Mouse (Mus musculus) cerebellum, postnatal 25 days (tissue): ENCODE data around the gene Ceacam15.
"Not testable (repeated sequence)": the region's sequence is repeated elsewhere in the genome, so short reads cannot be mapped to it uniquely, and the experiment has no call there.

Experiments used
- DNase-seq, 2 experiments: peaks; one replicate each; pipeline ENCODE4 v3.0.0; 2021; ENCODE audit warnings: mixed read lengths in 2 of 2

The Ceacam15 gene

GRCm38 (mm10) chr7:16675605-16676004 lies at the start of gene Ceacam15:
Gene Ceacam15 (minus strand): TSS chr7:16675705.
- DNase-seq: no peak

GRCm38 (mm10) chr7:16722490-16722889 lies 47.0 kb upstream of the Ceacam15 start:
- not testable (repeated sequence) for DNase-seq

GRCm38 (mm10) chr7:16721629-16722028 lies 46.1 kb upstream of the Ceacam15 start, which contains the start of gene Ceacam9:
Gene Ceacam9 (plus strand): TSS chr7:16721929.
- DNase-seq: no peak

GRCm38 (mm10) chr7:16716456-16717152 lies 41.1 kb upstream of the Ceacam15 start:
- not testable (repeated sequence) for DNase-seq

- no peak for DNase-seq
Observed at GRCm38 (mm10) chr7:16712633-16713415, 37.3 kb upstream of the Ceacam15 start.

GRCm38 (mm10) chr7:16710604-16711003 lies 35.1 kb upstream of the Ceacam15 start:
- no peak for DNase-seq

- DNase-seq: no peak
Observed at GRCm38 (mm10) chr7:16708244-16708643, 32.7 kb upstream of the Ceacam15 start.

GRCm38 (mm10) chr7:16706385-16706784 lies 30.9 kb upstream of the Ceacam15 start:
- DNase-seq: no peak

GRCm38 (mm10) chr7:16700583-16700982 lies 25.1 kb upstream of the Ceacam15 start:
- no peak for DNase-seq

- DNase-seq: no peak
Observed at GRCm38 (mm10) chr7:16699042-16699441, 23.5 kb upstream of the Ceacam15 start.

- DNase-seq: peak in 1 of 2 experiments; percentile 47
Observed at GRCm38 (mm10) chr7:16695025-16695424, 19.5 kb upstream of the Ceacam15 start.

GRCm38 (mm10) chr7:16689196-16689595 lies 13.7 kb upstream of the Ceacam15 start:
- no peak for DNase-seq

- DNase-seq: not testable (repeated sequence)
Observed at GRCm38 (mm10) chr7:16680194-16680593, 4.7 kb upstream of the Ceacam15 start.

- DNase-seq: not testable (repeated sequence)
Observed at GRCm38 (mm10) chr7:16674699-16675098, 806 bp downstream of the Ceacam15 start.

- no peak for DNase-seq
Observed at GRCm38 (mm10) chr7:16673823-16674222, 1.7 kb downstream of the Ceacam15 start.

GRCm38 (mm10) chr7:16668331-16668930 lies 7.1 kb downstream of the Ceacam15 start:
- not testable (repeated sequence) for DNase-seq

- no peak for DNase-seq
Observed at GRCm38 (mm10) chr7:16644260-16644659, 31.2 kb downstream of the Ceacam15 start.

- not testable (repeated sequence) for DNase-seq
Observed at GRCm38 (mm10) chr7:16643106-16643505, 32.4 kb downstream of the Ceacam15 start.

GRCm38 (mm10) chr7:16639028-16639427 lies 36.5 kb downstream of the Ceacam15 start:
- DNase-seq: peak; percentile 65 to 80

GRCm38 (mm10) chr7:16635116-16635515 lies 40.4 kb downstream of the Ceacam15 start:
- DNase-seq: no peak

- DNase-seq: not testable (repeated sequence)
Observed at GRCm38 (mm10) chr7:16633913-16634312, 41.6 kb downstream of the Ceacam15 start.

GRCm38 (mm10) chr7:16631932-16632331 lies 43.6 kb downstream of the Ceacam15 start:
- no peak for DNase-seq

- no peak for DNase-seq
Observed at GRCm38 (mm10) chr7:16631025-16631424, 44.5 kb downstream of the Ceacam15 start.
